Mouse (Mus musculus): ENCODE measurements around the gene Mak.

DNA sequence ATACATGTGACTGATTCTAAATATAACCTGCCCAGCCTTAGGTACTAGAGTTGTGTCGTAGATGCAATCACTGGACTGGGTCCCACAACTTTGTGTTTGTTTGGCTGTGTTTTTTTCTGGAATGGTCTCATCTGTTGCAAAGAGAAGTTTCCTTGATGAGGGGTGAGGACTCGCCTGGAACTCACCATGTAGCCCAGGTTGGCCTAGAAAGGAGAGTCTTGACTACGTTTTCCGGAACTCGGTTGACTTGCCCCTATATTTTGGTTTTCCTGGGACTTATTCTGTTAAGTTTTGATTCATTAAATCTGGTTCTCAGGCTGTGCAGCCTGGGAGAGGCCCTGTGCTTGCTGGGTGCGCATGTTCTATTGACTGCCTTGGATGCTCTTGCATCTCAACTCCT is 1.2 kb upstream of the Mak start:
- TF ChIP-seq CTCF (IDR thresholded peaks at IDR 0.05; ENCODE audit: low read depth, low read length) (no peak), POLR2AphosphoS5 (IDR thresholded peaks at IDR 0.05; ENCODE audit: insufficient replicate concordance, low read depth, low read length) (no peak), TAL1 (conservative IDR thresholded peaks at IDR 0.05; ENCODE audit: low read depth, low read length) (no peak), GATA1 (IDR thresholded peaks at IDR 0.05; ENCODE audit: borderline replicate concordance, low read length) (no peak), GATA2 (IDR thresholded peaks at IDR 0.05; ENCODE audit: borderline replicate concordance, low read depth, low read length) (no peak)

Data from G1E (cell line).